ENCODE assay signal across 25 mouse cellular contexts in genomic region chrX:10857089-10857488, GRCm38 (mm10).
DNase-seq lines count a peak whose midpoint lies in the region; ATAC-seq lines count a peak whose summit lies in the region.
"Had no signal": no experiment of that assay in that cellular context is flagged by ENCODE, and none has a peak within 500 bp of the region (broad histone marks: within the 10 kb centered on the region; RNA-seq: fewer than 3 reads in every experiment).

No protein-coding gene starts in this region.

- peak; percentile 98 for ATAC-seq in granulocyte monocyte progenitor cell, adult 5-6 weeks (replicated peaks; ENCODE audit: poor library complexity, severe bottlenecking)
- ATAC-seq in midbrain, embryonic 16.5 days: no peak
- no peak for ATAC-seq in forebrain, embryonic 13.5 days
- ATAC-seq: activated CD4-positive, CD25-positive, alpha-beta regulatory T cell, adult 4 months; forebrain, postnatal 0 days; intestine, embryonic 15.5 days; Patski had no signal

- H3K4me3 ChIP-seq in heart, embryonic 10.5 days: no peak overlapping the region
- H3K4me3 ChIP-seq in midbrain, embryonic 16.5 days (ENCODE audit: low read depth, low read length): no peak overlapping the region
- no peak overlapping the region for H3K4me3 ChIP-seq in forebrain, embryonic 13.5 days
- H3K4me3 ChIP-seq: embryonic facial prominence, embryonic 13.5 days; intestine, embryonic 15.5 days; layer of hippocampus, adult 2 months; left cerebral cortex, adult 2 months; limb, embryonic 10.5 days; liver, embryonic 13.5 days; midbrain, embryonic 10.5 days; neural tube, embryonic 13.5 days had no signal

- H3K9me3 ChIP-seq in heart, embryonic 10.5 days: no peaks in the 10 kb centered on the region
- H3K9me3 ChIP-seq in midbrain, embryonic 16.5 days (replicated peaks; ENCODE audit: control insufficient read depth, low read length, poor library complexity, severe bottlenecking): no peaks in the 10 kb centered on the region
- H3K9me3 ChIP-seq in forebrain, embryonic 13.5 days (replicated peaks): no peaks in the 10 kb centered on the region
- H3K9me3 ChIP-seq: embryonic facial prominence, embryonic 13.5 days; intestine, embryonic 15.5 days; limb, embryonic 10.5 days; liver, embryonic 13.5 days; midbrain, embryonic 10.5 days; neural tube, embryonic 13.5 days had no signal

- no peaks in the 10 kb centered on the region for H3K4me1 ChIP-seq in heart, embryonic 10.5 days
- H3K4me1 ChIP-seq in midbrain, embryonic 16.5 days (ENCODE audit: control insufficient read depth, insufficient read depth, low read length): no peaks in the 10 kb centered on the region
- no peaks in the 10 kb centered on the region for H3K4me1 ChIP-seq in forebrain, embryonic 13.5 days
- H3K4me1 ChIP-seq: embryonic facial prominence, embryonic 13.5 days; intestine, embryonic 15.5 days; limb, embryonic 10.5 days; liver, embryonic 13.5 days; midbrain, embryonic 10.5 days; neural tube, embryonic 13.5 days had no signal

- no peaks in the 10 kb centered on the region for H3K36me3 ChIP-seq in heart, embryonic 10.5 days
- no peaks in the 10 kb centered on the region for H3K36me3 ChIP-seq in midbrain, embryonic 16.5 days (ENCODE audit: control insufficient read depth, insufficient read depth, low read length)
- H3K36me3 ChIP-seq in forebrain, embryonic 13.5 days (ENCODE audit: poor library complexity, severe bottlenecking): no peaks in the 10 kb centered on the region
- H3K36me3 ChIP-seq: embryonic facial prominence, embryonic 13.5 days; intestine, embryonic 15.5 days; limb, embryonic 10.5 days; liver, embryonic 13.5 days; midbrain, embryonic 10.5 days; neural tube, embryonic 13.5 days had no signal

- peak; percentile 9 to 46 for DNase-seq in heart, adult 9 months (ENCODE audit: low spot score in 2 of 2)
- no peak for DNase-seq in heart, embryonic 10.5 days (ENCODE audit: low spot score)
- peak; percentile 12 for DNase-seq in layer of hippocampus, adult 11-12 months (ENCODE audit: low spot score)
- DNase-seq in layer of hippocampus, adult 18-20 months (ENCODE audit: low spot score in 2 of 2): no peak
- peak; percentile 47 for DNase-seq in 416B (ENCODE audit: low read depth)
- DNase-seq: adrenal gland, postnatal 14 days; cerebellum, adult 8-10 months; forebrain, postnatal 0 days; liver, embryonic 13.5 days; right cerebral cortex, postnatal 14 days; thymus, postnatal 14 days had no signal

- no peak overlapping the region for H3K4me2 ChIP-seq in midbrain, embryonic 16.5 days (ENCODE audit: low read length)
- H3K4me2 ChIP-seq in forebrain, embryonic 13.5 days: no peak overlapping the region
- H3K4me2 ChIP-seq: embryonic facial prominence, embryonic 13.5 days; hindbrain, embryonic 14.5 days; intestine, embryonic 15.5 days; liver, embryonic 13.5 days; neural tube, embryonic 13.5 days had no signal

- H3K27me3 ChIP-seq in heart, embryonic 10.5 days (ENCODE audit: insufficient read depth, poor library complexity, severe bottlenecking): no peaks in the 10 kb centered on the region
- no peaks in the 10 kb centered on the region for H3K27me3 ChIP-seq in midbrain, embryonic 16.5 days (ENCODE audit: control insufficient read depth, insufficient read depth, low read depth, low read length)
- no peaks in the 10 kb centered on the region for H3K27me3 ChIP-seq in forebrain, embryonic 13.5 days
- H3K27me3 ChIP-seq: embryonic facial prominence, embryonic 13.5 days; intestine, embryonic 15.5 days; liver, embryonic 13.5 days; neural tube, embryonic 13.5 days had no signal

- WGBS in heart, embryonic 10.5 days: 72% methylated on average over 6 of the region's 6 CpGs
- 71% methylated on average over 6 of the region's 6 CpGs for WGBS in midbrain, embryonic 16.5 days
- WGBS in forebrain, embryonic 13.5 days: 71% methylated on average over 6 of the region's 6 CpGs

- H3K9ac ChIP-seq in midbrain, embryonic 16.5 days (ENCODE audit: low read depth, low read length): no peak overlapping the region
- no peak overlapping the region for H3K9ac ChIP-seq in forebrain, embryonic 13.5 days
- H3K9ac ChIP-seq: embryonic facial prominence, embryonic 13.5 days; forebrain, postnatal 0 days; hindbrain, embryonic 14.5 days; intestine, embryonic 15.5 days; liver, embryonic 13.5 days; neural tube, embryonic 13.5 days had no signal

- H3K27ac ChIP-seq in heart, embryonic 10.5 days: no peak overlapping the region
- no peak overlapping the region for H3K27ac ChIP-seq in midbrain, embryonic 16.5 days (ENCODE audit: low read length)
- H3K27ac ChIP-seq in forebrain, embryonic 13.5 days: no peak overlapping the region
- H3K27ac ChIP-seq: embryonic facial prominence, embryonic 13.5 days; hindbrain, embryonic 14.5 days; intestine, embryonic 15.5 days; layer of hippocampus, adult 2 months; left cerebral cortex, adult 2 months; limb, embryonic 10.5 days; liver, embryonic 13.5 days; midbrain, embryonic 10.5 days; neural tube, embryonic 13.5 days; stomach, postnatal 0 days had no signal

Comparison
In these comparisons a context has a peak if more than half of its experiments do, and no peak if none do; other contexts are left out.
1. DNase-seq: peak in heart, adult 9 months (2 of 2), layer of hippocampus, adult 11-12 months (single experiment) and 416B (single experiment); none in heart, embryonic 10.5 days (single experiment) and layer of hippocampus, adult 18-20 months (0 of 2).